Mouse (Mus musculus): ENCODE measurements around the gene Stag3. TPM values are rescaled to one million over a fixed set of nuclear protein-coding genes. Genes with fewer than 3 reads are reported as not detected.

Gene Stag3
- 0.80 and 1.1 TPM in 2 replicates for polyA plus RNA-seq (2015; fragmentation: Nextera tagmentation; extraction: Ambion mirVana)

GRCm38 (mm10) chr5:138279585-138280424 lies at the start of gene Stag3, which contains the start of the genes Gm43720 and Gpc2:
Stag3 (plus strand) TSS chr5:138280240.
Gm43720 (minus strand) TSS chr5:138279958.
Gpc2 (minus strand) TSS chr5:138280005.

GRCm38 (mm10) chr5:138255353-138256093 lies 24.5 kb upstream of the Stag3 start, which contains the start of gene Lamtor4:
Lamtor4 (plus strand) TSS chr5:138255482.

GRCm38 (mm10) chr5:138263260-138264206 lies 16.5 kb upstream of the Stag3 start, which contains the start of gene BC037034:
BC037034 (minus strand) TSS chr5:138264033.

GRCm38 (mm10) chr5:138272409-138272923 lies 7.6 kb upstream of the Stag3 start, which contains the start of gene Gal3st4:
Gal3st4 (minus strand) TSS chr5:138272840.

GRCm38 (mm10) chr5:138341661-138342060 lies 61.6 kb downstream of the Stag3 start, which contains the start of gene Pvrig:
Pvrig (plus strand) TSS chr5:138341961.

Other genes starting within 250 kb of the Stag3 start
- gene Smok3c, start 227.0 kb upstream of the Stag3 start, polyA plus RNA-seq (2015; fragmentation: Nextera tagmentation; extraction: Ambion mirVana) = not detected in 2 replicates
- 8.4 and 10.3 TPM in 2 replicates for gene Zkscan1, start 195.2 kb upstream of the Stag3 start, polyA plus RNA-seq (2015; fragmentation: Nextera tagmentation; extraction: Ambion mirVana)
- gene Zscan21, start 163.3 kb upstream of the Stag3 start, polyA plus RNA-seq (2015; fragmentation: Nextera tagmentation; extraction: Ambion mirVana) = 27.5 and 28.0 TPM in 2 replicates
- gene Zfp113, start 124.5 kb upstream of the Stag3 start, polyA plus RNA-seq (2015; fragmentation: Nextera tagmentation; extraction: Ambion mirVana) = 9.4 and 12.4 TPM in 2 replicates
- gene Cops6, start 119.2 kb upstream of the Stag3 start, polyA plus RNA-seq (2015; fragmentation: Nextera tagmentation; extraction: Ambion mirVana) = 198 and 240 TPM in 2 replicates
- gene Ap4m1, start 108.2 kb upstream of the Stag3 start, polyA plus RNA-seq (2015; fragmentation: Nextera tagmentation; extraction: Ambion mirVana) = 9.8 and 16.1 TPM in 2 replicates
- gene Mcm7, start 107.8 kb upstream of the Stag3 start, polyA plus RNA-seq (2015; fragmentation: Nextera tagmentation; extraction: Ambion mirVana) = 55.5 and 71.3 TPM in 2 replicates
- gene Taf6, start 92.8 kb upstream of the Stag3 start, polyA plus RNA-seq (2015; fragmentation: Nextera tagmentation; extraction: Ambion mirVana) = 35.0 and 47.4 TPM in 2 replicates
- 36.8 and 39.6 TPM in 2 replicates for gene Cnpy4, start 92.8 kb upstream of the Stag3 start, polyA plus RNA-seq (2015; fragmentation: Nextera tagmentation; extraction: Ambion mirVana)
- 6.1 and 7.2 TPM in 2 replicates for gene Mblac1, start 85.9 kb upstream of the Stag3 start, polyA plus RNA-seq (2015; fragmentation: Nextera tagmentation; extraction: Ambion mirVana)
- gene Nxpe5, start 54.3 kb upstream of the Stag3 start, polyA plus RNA-seq (2015; fragmentation: Nextera tagmentation; extraction: Ambion mirVana) = 0.22 and 0.44 TPM in 2 replicates
- 145 and 181 TPM in 2 replicates for gene Lamtor4, start 24.8 kb upstream of the Stag3 start, polyA plus RNA-seq (2015; fragmentation: Nextera tagmentation; extraction: Ambion mirVana)
- gene BC037034, start 16.2 kb upstream of the Stag3 start, polyA plus RNA-seq (2015; fragmentation: Nextera tagmentation; extraction: Ambion mirVana) = 5.3 and 6.4 TPM in 2 replicates
- 1.0 and 1.4 TPM in 2 replicates for gene Gal3st4, start 7.4 kb upstream of the Stag3 start, polyA plus RNA-seq (2015; fragmentation: Nextera tagmentation; extraction: Ambion mirVana)
- gene Gm43720, start 282 bp upstream of the Stag3 start, polyA plus RNA-seq (2015; fragmentation: Nextera tagmentation; extraction: Ambion mirVana) = 0.22 and 0.28 TPM in 2 replicates
- 4.1 and 5.5 TPM in 2 replicates for gene Gpc2, start 235 bp upstream of the Stag3 start, polyA plus RNA-seq (2015; fragmentation: Nextera tagmentation; extraction: Ambion mirVana)
- gene Pvrig, start 61.7 kb downstream of the Stag3 start, polyA plus RNA-seq (2015; fragmentation: Nextera tagmentation; extraction: Ambion mirVana) = 0.17 and 0.57 TPM in 2 replicates
- gene Zfp157, start 161.2 kb downstream of the Stag3 start, polyA plus RNA-seq (2015; fragmentation: Nextera tagmentation; extraction: Ambion mirVana) = 16.2 and 19.4 TPM in 2 replicates